Mouse (Mus musculus): ENCODE results near the gene Htatip2. TPM values are rescaled to one million over a fixed set of nuclear protein-coding genes. Genes with fewer than 3 reads are reported as not detected.

Htatip2 gene
- polyA plus RNA-seq, 1 experiment from 2014 or later: 8.3 TPM

- no peak overlapping the region for H3K4me2 ChIP-seq
- no peaks in the 10 kb centered on the region for H3K9me3 ChIP-seq (replicated peaks)
- no peak overlapping the region for H3K27ac ChIP-seq
- no peak for ATAC-seq (replicated peaks; ENCODE audit: low FRiP score)
- peaks cover 44% of the 10 kb centered on the region for H3K36me3 ChIP-seq
- no peak overlapping the region for H3K9ac ChIP-seq
- no peaks in the 10 kb centered on the region for H3K4me1 ChIP-seq
- 88% methylated on average over 2 of the region's 2 CpGs for WGBS
- no peak overlapping the region for H3K4me3 ChIP-seq (replicated peaks)
- H3K27me3 ChIP-seq: no peaks in the 10 kb centered on the region
Measured at GRCm38 (mm10) chr7:49822028-49822427, 63.1 kb downstream of the Htatip2 start.

Other genes with a start within 250 kb of the Htatip2 start
- gene Dbx1, start 122.3 kb upstream of the Htatip2 start, polyA plus RNA-seq (2015; fragmentation: Nextera tagmentation; extraction: Ambion mirVana): 0.24 and 0.43 TPM in 2 replicates
- gene Prmt3, start 19.2 kb downstream of the Htatip2 start, polyA plus RNA-seq (2015; fragmentation: Nextera tagmentation; extraction: Ambion mirVana): 62.5 and 65.8 TPM in 2 replicates
- 0.04 and 0.06 TPM in 2 replicates for gene Slc6a5, start 151.0 kb downstream of the Htatip2 start, polyA plus RNA-seq (2015; fragmentation: Nextera tagmentation; extraction: Ambion mirVana)
- 11.5 and 12.3 TPM in 2 replicates for gene Nell1, start 215.7 kb downstream of the Htatip2 start, polyA plus RNA-seq (2015; fragmentation: Nextera tagmentation; extraction: Ambion mirVana)